Mouse (Mus musculus): ENCODE data around the gene Tubgcp6. TPM values are rescaled to one million over a fixed set of nuclear protein-coding genes. Genes with fewer than 3 reads are reported as not detected.

Gene Tubgcp6
- polyA plus RNA-seq, 1 experiment from 2014 or later = 15.8 TPM

DNA sequence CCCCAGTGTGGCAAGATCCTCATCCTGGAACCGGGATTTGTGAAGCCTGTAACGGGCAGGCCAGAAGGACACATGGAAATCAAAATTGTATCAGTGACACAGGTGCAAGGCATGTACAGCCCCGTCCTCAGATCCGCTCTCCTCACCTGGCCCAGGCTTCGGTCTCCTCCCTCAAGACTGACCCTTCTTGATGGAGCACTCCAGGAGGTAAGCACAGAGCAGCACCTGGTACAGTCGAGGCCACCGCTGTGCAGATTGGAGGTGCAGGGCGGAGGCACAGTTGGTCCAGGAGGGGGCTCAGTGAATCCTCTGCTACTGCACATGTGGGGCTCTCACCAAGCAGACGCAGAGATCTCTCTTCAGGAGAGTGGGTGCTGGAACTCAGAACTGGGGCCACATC lies 2.4 kb upstream of the Tubgcp6 start:
- ATAC-seq (ENCODE audit: low read depth) = no peak
- Histone ChIP-seq H3K9me3 (no peaks in the 10 kb centered on the region), H3K4me3 (no peak overlapping the region), H3K4me2 (no peak overlapping the region), H3K27me3 (no peaks in the 10 kb centered on the region), H3K27ac (replicated peaks) (no peak overlapping the region), H3K4me1 (replicated peaks) (peaks cover 55% of the 10 kb centered on the region), H3K9ac (no peak overlapping the region), H3K36me3 (peaks cover 1% of the 10 kb centered on the region; the same call in 1 of the 2 replicates)
- 97% methylated on average over 9 of the region's 9 CpGs for WGBS

DNA sequence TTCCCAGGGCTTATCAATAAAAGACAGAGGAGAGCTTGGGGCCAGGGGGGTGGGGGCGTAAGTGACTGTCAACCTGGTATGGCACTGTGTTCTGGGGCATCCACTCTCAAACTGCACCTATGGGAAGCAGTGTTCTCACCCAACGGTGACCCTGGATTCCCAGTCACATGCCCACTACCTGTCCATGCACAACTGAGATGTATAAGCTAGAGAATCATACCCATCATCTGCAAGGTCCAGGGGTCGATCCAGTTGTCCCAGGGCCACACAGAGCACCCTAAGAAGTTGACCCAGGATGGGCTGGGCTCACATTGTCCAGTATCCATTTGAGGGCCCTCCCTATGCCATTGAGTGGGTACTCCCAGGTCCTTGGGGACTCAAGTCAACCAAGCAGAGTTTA lies 1.4 kb upstream of the Tubgcp6 start:
- Histone ChIP-seq H3K36me3 (peaks cover 4% of the 10 kb centered on the region; the same call in 1 of the 2 replicates), H3K27me3 (no peaks in the 10 kb centered on the region), H3K4me3 (no peak overlapping the region), H3K4me2 (peak overlapping the region; percentile 99; the same call in 1 of the 2 replicates), H3K9ac (0 out of 2 replicates have a peak overlapping the region, but pooled peaks have one; percentile 5), H3K4me1 (replicated peaks) (peaks cover 65% of the 10 kb centered on the region), H3K27ac (replicated peaks) (peak overlapping the region; percentile 92; the same call in 1 of the 2 replicates), H3K9me3 (no peaks in the 10 kb centered on the region)
- 97% methylated on average over 3 of the region's 3 CpGs for WGBS
- ATAC-seq (ENCODE audit: low read depth) = no peak

- Histone ChIP-seq H3K4me3 (peak overlapping the region; percentile 73), H3K27me3 (no peaks in the 10 kb centered on the region), H3K4me2 (peak overlapping the region; percentile 99), H3K9ac (peak overlapping the region; percentile 86), H3K27ac (replicated peaks) (peak overlapping the region; percentile 92), H3K36me3 (peaks cover 4% of the 10 kb centered on the region; the same call in 1 of the 2 replicates), H3K9me3 (no peaks in the 10 kb centered on the region), H3K4me1 (replicated peaks) (peaks cover 60% of the 10 kb centered on the region)
- 31% methylated on average over 11 of the region's 11 CpGs for WGBS
- ATAC-seq (ENCODE audit: low read depth) = peak; percentile 28
Measured at GRCm38 (mm10) chr15:89123595-89123994, 683 bp upstream of the Tubgcp6 start.

DNA sequence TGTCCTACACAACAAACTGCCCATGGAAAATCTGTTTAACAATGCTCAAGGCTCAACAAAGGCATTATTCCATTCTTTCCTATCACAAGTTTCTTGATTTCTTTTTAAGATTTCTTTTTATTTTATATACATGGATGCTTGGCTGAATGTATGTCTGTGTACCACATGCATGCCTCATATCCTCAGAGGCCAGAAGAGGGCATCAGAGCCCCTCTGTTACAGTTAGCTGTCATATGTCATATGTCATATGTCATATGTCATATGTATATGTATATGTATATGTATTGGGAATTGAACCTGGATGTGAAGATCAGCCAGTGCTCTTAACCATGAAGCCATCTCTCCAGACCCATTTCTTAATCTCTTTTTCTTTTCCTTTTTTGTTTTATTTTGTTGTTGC lies 4.9 kb downstream of the Tubgcp6 start:
- Histone ChIP-seq H3K27ac (replicated peaks) (no peak overlapping the region), H3K4me1 (replicated peaks) (peaks cover 33% of the 10 kb centered on the region), H3K9me3 (no peaks in the 10 kb centered on the region), H3K4me2 (no peak overlapping the region), H3K36me3 (peaks cover 45% of the 10 kb centered on the region), H3K27me3 (no peaks in the 10 kb centered on the region), H3K4me3 (no peak overlapping the region), H3K9ac (no peak overlapping the region)
- ATAC-seq (ENCODE audit: low read depth) = no peak

GRCm38 (mm10) chr15:89110147-89110546 lies 12.8 kb downstream of the Tubgcp6 start:
- ATAC-seq (ENCODE audit: low read depth) = no peak
- Histone ChIP-seq H3K4me3 (no peak overlapping the region), H3K9ac (no peak overlapping the region), H3K9me3 (no peaks in the 10 kb centered on the region), H3K4me1 (replicated peaks) (no peaks in the 10 kb centered on the region), H3K36me3 (peaks cover 94% of the 10 kb centered on the region), H3K4me2 (no peak overlapping the region), H3K27me3 (no peaks in the 10 kb centered on the region), H3K27ac (replicated peaks) (no peak overlapping the region)
- 87% methylated on average over 9 of the region's 9 CpGs for WGBS

DNA sequence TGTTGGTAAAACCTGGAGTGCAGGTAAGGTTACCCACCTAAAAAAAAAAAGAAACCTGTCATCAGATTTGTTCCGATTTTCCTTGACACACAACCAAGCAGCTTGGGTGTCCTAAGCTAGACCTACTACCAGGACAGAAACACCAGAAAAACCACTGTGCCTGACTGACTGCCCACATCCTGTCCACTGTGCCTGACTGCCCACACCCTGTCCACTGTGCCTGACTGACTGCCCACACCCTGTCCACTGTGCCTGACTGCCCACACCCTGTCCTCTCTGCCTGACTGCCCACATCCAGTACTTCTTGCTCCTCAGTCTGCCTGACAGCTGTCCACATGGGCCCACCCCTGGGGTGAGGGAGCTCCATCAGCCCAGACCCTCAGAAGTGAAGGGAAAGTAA lies 15.9 kb downstream of the Tubgcp6 start:
- no peaks in the 10 kb centered on the region for H3K4me1 ChIP-seq (replicated peaks)
- H3K4me3 ChIP-seq = no peak overlapping the region
- no peak overlapping the region for H3K4me2 ChIP-seq
- H3K36me3 ChIP-seq = peaks cover 100% of the 10 kb centered on the region
- H3K9me3 ChIP-seq = no peaks in the 10 kb centered on the region
- no peaks in the 10 kb centered on the region for H3K27me3 ChIP-seq
- no peak overlapping the region for H3K27ac ChIP-seq (replicated peaks)
- WGBS = 94% methylated on average over 1 of the region's 1 CpGs
- H3K9ac ChIP-seq = no peak overlapping the region
- no peak for ATAC-seq (ENCODE audit: low read depth)

DNA sequence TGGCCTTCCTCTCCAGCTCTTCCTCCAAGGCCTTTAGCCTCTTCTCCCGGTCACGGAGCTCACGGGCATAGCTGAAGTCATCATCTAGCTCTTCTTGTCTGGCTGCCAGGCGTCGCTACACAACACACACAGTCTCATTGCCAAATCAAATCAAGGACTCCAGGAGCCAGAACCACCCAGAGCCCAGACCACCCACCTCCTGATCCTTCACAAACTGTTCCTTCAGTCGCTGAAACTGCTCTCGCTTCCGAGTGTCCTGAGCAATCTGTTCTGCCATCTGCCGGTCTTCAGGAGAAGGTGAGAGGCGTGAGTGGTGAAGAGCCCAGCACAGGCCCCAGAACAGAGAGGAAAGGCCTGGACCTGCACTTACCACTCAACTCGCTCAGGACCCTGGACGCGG lies 16.8 kb downstream of the Tubgcp6 start:
- ATAC-seq (ENCODE audit: low read depth) = no peak
- no peak overlapping the region for H3K9ac ChIP-seq
- peaks cover 100% of the 10 kb centered on the region for H3K36me3 ChIP-seq
- no peak overlapping the region for H3K27ac ChIP-seq (replicated peaks)
- H3K9me3 ChIP-seq = no peaks in the 10 kb centered on the region
- H3K4me2 ChIP-seq = no peak overlapping the region
- H3K27me3 ChIP-seq = no peaks in the 10 kb centered on the region
- 90% methylated on average over 13 of the region's 13 CpGs for WGBS
- H3K4me3 ChIP-seq = no peak overlapping the region
- no peaks in the 10 kb centered on the region for H3K4me1 ChIP-seq (replicated peaks)

GRCm38 (mm10) chr15:89104425-89104824 lies 18.5 kb downstream of the Tubgcp6 start:
- Histone ChIP-seq H3K9ac (no peak overlapping the region), H3K4me1 (replicated peaks) (no peaks in the 10 kb centered on the region), H3K9me3 (no peaks in the 10 kb centered on the region), H3K4me2 (no peak overlapping the region), H3K27ac (replicated peaks) (no peak overlapping the region), H3K36me3 (peaks cover 100% of the 10 kb centered on the region), H3K27me3 (no peaks in the 10 kb centered on the region), H3K4me3 (no peak overlapping the region)
- 95% methylated on average over 8 of the region's 8 CpGs for WGBS
- no peak for ATAC-seq (ENCODE audit: low read depth)

GRCm38 (mm10) chr15:89103921-89104320 lies 19.0 kb downstream of the Tubgcp6 start:
- Histone ChIP-seq H3K27me3 (no peaks in the 10 kb centered on the region), H3K4me2 (no peak overlapping the region), H3K27ac (replicated peaks) (no peak overlapping the region), H3K9me3 (no peaks in the 10 kb centered on the region), H3K4me1 (replicated peaks) (no peaks in the 10 kb centered on the region), H3K4me3 (no peak overlapping the region), H3K36me3 (peaks cover 100% of the 10 kb centered on the region), H3K9ac (no peak overlapping the region)
- WGBS = 85% methylated on average over 10 of the region's 10 CpGs
- no peak for ATAC-seq (ENCODE audit: low read depth)

DNA sequence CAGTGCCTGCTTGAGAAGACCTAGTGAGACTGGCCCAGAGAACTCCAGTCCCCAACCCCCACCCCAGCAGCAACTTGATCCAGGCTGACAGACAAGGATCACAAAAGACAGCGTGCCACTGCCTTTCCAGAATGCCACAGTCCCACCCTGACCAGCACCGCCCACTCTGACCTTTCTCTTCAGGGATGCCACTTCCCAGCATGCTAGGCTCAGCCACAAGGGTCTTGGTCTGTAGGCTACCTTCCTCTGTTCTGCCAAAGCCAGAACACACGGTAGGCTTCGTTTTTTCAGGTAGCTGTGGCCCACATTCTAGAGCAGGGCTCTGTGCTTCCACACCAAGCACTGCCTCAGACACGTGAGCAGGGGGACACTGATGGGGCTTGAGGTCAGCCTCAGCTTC lies 20.3 kb downstream of the Tubgcp6 start:
- Histone ChIP-seq H3K9ac (no peak overlapping the region), H3K4me3 (no peak overlapping the region), H3K4me2 (no peak overlapping the region), H3K36me3 (peaks cover 100% of the 10 kb centered on the region), H3K4me1 (replicated peaks) (no peaks in the 10 kb centered on the region), H3K27me3 (no peaks in the 10 kb centered on the region), H3K27ac (replicated peaks) (no peak overlapping the region), H3K9me3 (no peaks in the 10 kb centered on the region)
- no peak for ATAC-seq (ENCODE audit: low read depth)
- 85% methylated on average over 5 of the region's 5 CpGs for WGBS

DNA sequence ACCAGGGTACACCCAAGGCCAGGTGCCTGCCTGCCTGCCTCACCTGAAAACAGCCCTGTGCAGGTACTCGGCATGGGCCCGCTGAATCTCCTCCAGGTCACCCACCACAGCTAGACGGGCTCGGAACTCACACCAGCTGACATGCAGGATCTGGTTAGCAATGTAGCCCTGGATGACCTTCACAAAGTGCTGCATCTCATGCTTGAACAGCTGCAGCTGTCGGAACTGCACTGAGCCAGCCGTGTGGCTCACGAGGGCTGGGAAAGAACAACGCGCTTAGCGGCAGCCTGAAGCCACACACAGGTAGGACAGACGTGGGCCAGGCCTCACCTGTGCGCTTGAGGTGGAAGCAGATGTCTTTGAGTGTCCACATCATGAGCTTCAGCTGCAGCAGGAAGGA lies 22.1 kb downstream of the Tubgcp6 start:
- Histone ChIP-seq H3K27me3 (no peaks in the 10 kb centered on the region), H3K36me3 (peaks cover 100% of the 10 kb centered on the region), H3K27ac (replicated peaks) (no peak overlapping the region), H3K4me1 (replicated peaks) (no peaks in the 10 kb centered on the region), H3K4me2 (no peak overlapping the region), H3K9ac (no peak overlapping the region), H3K4me3 (no peak overlapping the region), H3K9me3 (no peaks in the 10 kb centered on the region)
- no peak for ATAC-seq (ENCODE audit: low read depth)
- WGBS = 90% methylated on average over 12 of the region's 12 CpGs

DNA sequence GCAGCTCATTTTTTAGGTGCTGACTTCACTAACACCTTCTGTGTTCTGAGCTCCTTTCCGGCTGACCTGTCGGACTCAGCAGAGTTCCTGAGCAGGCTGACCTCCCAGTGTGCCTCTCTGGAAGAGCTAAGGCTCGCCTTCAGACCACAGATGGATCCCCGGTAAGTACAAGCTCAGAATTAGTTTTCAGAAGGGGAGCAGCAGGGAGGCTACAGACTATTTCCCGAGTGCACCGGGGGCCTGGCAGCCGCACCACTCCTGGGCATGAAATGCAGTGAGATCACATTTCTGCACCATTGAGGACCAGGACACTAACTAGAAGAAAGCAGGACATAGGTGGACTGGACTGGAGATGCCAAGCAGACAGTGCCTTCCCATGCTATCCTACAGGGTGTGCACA lies 24.3 kb downstream of the Tubgcp6 start:
- Histone ChIP-seq H3K27me3 (no peaks in the 10 kb centered on the region), H3K4me1 (replicated peaks) (no peaks in the 10 kb centered on the region), H3K4me3 (no peak overlapping the region), H3K36me3 (peaks cover 100% of the 10 kb centered on the region), H3K9me3 (no peaks in the 10 kb centered on the region), H3K9ac (no peak overlapping the region), H3K4me2 (no peak overlapping the region), H3K27ac (replicated peaks) (no peak overlapping the region)
- 88% methylated on average over 7 of the region's 7 CpGs for WGBS
- ATAC-seq (ENCODE audit: low read depth) = no peak

DNA sequence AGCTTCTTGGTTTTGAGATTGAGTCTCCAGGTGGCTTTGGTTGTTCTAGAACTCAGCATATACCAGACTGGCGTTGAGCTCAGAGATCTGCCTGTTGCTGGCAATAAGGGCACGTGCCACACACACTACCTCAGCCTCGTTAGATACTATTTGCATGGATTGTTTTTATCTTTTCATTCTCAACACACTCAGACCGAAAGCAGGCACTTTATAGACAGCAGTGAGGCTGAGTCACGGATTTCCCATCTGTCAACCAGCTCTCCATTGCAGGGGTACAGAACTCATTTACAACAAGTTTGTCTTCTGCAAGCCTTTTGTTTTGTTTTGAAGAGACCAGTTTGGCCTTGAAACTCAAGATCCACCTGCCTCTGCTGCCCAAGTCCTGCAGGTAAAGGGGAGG lies 25.5 kb downstream of the Tubgcp6 start:
- no peak overlapping the region for H3K27ac ChIP-seq (replicated peaks)
- no peaks in the 10 kb centered on the region for H3K9me3 ChIP-seq
- no peak for ATAC-seq (ENCODE audit: low read depth)
- no peak overlapping the region for H3K9ac ChIP-seq
- H3K4me2 ChIP-seq = no peak overlapping the region
- H3K4me3 ChIP-seq = no peak overlapping the region
- WGBS = 93% methylated on average over 5 of the region's 5 CpGs
- no peaks in the 10 kb centered on the region for H3K27me3 ChIP-seq
- no peaks in the 10 kb centered on the region for H3K4me1 ChIP-seq (replicated peaks)
- peaks cover 100% of the 10 kb centered on the region for H3K36me3 ChIP-seq

All from neural tube, embryonic 13.5 days (tissue).